Mouse (Mus musculus): ENCODE measurements around the gene Tbc1d17.

The Tbc1d17 gene

DNA sequence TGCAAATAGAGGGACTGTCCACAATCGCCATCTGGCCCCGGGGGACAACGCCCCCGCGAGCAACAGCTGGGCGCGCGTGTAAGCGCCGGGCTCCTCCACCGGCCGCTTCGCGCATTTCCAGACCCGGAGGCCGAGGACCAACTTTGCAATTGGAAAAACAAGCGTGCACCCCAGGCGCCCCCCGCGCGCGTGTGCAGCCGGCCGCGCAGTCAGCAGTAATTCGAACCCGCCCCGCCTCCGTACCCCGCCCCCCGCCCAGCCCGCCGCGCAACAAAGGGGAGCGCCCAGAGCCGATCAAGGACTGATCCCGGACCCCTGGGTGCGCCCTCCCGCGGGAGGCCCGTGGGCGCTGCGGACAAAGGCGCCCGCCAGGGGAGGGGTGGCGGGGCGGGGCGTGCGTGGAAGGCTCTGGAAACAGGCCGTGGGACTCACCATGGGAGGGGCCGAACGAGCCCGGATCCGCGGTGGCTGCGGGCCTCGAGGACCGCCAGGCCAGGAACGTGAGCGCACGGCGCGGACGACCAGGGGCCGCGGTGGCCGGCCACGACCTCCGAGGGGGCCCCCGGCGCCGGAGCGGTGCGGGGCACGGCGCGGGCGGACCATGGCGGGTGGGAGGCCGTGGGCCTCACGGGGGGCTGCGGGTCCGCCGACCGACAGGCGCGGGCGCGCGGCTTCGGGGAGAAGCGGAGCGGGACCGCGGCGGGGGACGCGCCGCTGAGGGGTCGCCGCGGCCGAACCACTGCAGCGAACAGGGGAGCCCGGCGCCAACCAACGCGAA lies 20.2 kb upstream of the Tbc1d17 start:
- peak; percentile 72 for DNase-seq

GRCm38 (mm10) chr7:44868465-44868864 lies 19.6 kb upstream of the Tbc1d17 start:
- no peak for DNase-seq

GRCm38 (mm10) chr7:44867802-44868201 lies 18.9 kb upstream of the Tbc1d17 start:
- no peak for DNase-seq

- no peak for DNase-seq
Observed at GRCm38 (mm10) chr7:44867010-44867702, 18.3 kb upstream of the Tbc1d17 start.

DNA sequence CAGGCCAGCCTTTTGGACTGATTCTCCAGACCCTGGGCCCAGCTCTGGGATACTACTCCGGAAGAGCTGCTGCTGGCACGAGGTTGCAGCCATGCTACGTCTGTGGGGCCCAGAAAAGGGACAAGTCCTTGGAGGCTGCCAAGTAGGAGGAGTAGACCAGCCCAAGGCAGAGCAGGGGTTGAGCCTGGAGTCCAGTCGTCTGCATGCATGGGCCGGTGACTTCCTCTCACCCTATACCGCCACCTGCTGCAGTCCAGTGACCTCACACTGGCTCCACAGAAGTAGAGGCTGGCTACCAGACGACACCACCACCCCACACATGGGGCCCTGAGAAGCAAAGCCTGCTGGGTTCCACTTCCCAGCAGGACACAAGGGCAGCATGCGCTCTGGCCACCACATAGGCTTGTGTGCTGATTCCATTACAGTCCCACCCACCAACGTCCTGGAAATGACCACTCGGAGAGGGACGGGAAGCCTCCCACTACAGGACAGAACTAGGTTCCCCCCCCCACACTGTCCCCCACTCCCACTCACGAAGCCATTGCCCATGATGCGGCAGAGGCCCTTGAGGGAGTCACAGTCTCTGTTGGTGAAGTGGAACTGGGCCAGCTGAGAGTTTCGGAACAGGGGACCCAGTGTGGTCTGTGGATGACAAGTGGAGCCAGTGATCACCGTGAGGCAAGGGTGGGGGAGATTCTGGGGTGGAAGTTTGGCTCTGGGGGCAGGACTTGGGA lies 17.6 kb upstream of the Tbc1d17 start:
- no peak for DNase-seq

GRCm38 (mm10) chr7:44864595-44865542 lies 16.0 kb upstream of the Tbc1d17 start:
- no peak for DNase-seq

GRCm38 (mm10) chr7:44863982-44864494 lies 15.2 kb upstream of the Tbc1d17 start:
- no peak for DNase-seq

GRCm38 (mm10) chr7:44863210-44863609 lies 14.3 kb upstream of the Tbc1d17 start:
- DNase-seq: no peak

- DNase-seq: no peak
Observed at GRCm38 (mm10) chr7:44862434-44862833, 13.6 kb upstream of the Tbc1d17 start.

DNA sequence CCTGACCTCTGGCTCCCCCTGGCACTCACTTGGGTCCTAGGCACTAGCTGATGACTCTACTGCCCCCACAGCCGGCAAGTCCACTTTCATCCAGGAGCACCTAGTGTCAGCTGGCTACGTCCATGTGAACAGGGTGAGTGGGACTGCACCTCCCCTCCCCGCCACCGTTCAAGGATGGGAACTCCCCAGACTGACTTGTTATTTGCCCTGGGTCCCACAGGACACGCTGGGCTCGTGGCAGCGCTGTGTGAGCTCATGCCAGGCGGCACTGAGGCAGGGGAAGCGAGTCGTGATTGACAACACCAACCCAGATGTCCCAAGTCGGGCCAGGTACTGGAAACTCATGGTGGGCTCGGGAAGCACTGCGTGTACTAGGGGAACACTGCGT lies 12.5 kb upstream of the Tbc1d17 start:
- DNase-seq: no peak

GRCm38 (mm10) chr7:44860576-44861428 lies 11.9 kb upstream of the Tbc1d17 start:
- DNase-seq: peak; percentile 65

GRCm38 (mm10) chr7:44859896-44860295 lies 11.0 kb upstream of the Tbc1d17 start:
- no peak for DNase-seq

DNA sequence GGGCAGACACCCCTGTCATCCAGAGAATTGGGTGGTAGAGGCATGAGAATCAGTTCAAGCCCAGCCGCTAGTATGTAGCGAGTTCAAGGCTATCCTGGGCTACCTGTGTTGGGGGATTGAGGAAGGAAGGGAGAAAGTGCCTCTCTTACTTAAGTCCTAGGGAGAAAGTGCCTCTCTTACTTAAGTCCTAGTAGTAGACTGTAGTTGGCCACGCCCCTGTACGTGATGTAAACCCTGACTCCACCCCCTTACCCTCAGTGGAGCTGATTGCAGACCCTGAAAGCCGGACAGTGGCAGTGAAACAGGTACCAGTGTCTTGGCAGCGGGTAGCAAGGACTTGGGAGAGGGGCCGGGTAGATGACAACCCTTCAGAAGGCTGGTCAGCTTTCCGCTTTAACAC lies 9.0 kb upstream of the Tbc1d17 start:
- no peak for DNase-seq

DNA sequence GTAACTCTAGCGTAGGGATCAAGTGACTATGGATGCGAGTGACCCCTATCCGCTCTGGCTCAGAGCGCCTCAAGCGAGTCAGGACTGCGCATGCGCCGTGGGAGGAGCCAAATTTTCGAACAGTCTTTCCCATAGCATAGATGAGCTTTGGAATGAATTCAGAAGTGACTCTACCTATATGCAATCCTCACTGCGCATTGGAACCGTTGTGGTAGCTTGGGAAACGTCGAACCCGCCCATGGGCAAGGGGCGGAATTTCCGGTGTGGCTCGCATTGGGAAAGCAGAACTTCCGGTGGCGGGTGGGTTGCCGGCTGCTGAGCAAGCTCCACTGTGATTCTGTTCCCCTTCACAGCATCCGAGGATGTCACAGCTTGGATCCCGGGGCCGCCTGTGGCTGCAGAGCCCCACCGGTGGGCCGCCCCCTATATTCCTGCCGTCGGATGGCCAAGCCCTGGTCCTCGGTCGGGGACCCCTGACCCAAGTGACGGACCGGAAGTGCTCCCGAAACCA lies 8.2 kb upstream of the Tbc1d17 start, which contains the start of gene Pnkp:
Gene Pnkp (plus strand): TSS at position 98 of the 511 bp plus-strand sequence.
- DNase-seq: peak; percentile 77

GRCm38 (mm10) chr7:44856265-44856916 lies 7.5 kb upstream of the Tbc1d17 start:
- DNase-seq: no peak

- no peak for DNase-seq
Observed at GRCm38 (mm10) chr7:44855036-44855435, 6.2 kb upstream of the Tbc1d17 start.

- DNase-seq: peak; percentile 75
Observed at GRCm38 (mm10) chr7:44854356-44855031, 5.6 kb upstream of the Tbc1d17 start.

DNA sequence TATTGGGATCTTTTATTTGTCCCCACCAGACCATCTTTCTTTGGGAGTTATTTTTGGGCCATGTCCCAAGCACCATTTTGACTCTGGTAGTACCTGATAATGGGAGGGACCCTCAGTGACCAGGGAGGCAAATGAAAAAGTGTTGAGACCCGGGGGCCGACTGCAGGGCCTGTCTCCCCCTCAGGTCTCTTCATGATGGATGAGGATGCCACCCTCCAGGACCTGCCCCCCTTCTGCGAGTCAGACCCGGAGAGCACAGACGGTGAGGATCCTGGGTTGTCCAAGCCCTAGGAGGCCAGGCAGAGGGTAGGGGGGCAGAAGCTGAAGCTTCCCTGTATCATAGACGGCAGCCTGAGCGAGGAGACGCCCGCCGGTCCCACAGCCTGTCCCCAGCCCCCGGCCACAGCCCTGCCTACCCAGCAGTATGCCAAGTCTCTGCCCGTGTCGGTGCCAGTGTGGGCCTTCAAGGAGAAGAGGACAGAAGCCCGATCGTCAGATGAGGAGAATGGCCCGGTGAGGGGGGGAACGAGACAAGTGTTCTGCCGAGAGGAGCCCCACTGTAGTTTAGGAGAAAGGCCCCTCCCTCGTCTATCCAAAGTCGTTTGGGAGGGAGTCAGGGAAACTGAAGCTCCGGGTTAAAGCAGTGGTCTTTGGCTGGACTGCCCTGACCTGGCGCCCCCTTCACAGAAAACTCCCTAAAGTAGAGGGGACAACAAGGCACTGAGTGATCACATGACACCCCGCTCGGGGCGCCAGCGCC lies 4.9 kb upstream of the Tbc1d17 start:
- DNase-seq: no peak

- DNase-seq: no peak
Observed at GRCm38 (mm10) chr7:44853065-44853464, 4.2 kb upstream of the Tbc1d17 start.

All from cerebellum, adult 11 months (tissue).